Mouse (Mus musculus): Measurements from ENCODE around the gene Prkg2. TPM values are rescaled to one million over a fixed set of nuclear protein-coding genes. Genes with fewer than 3 reads are reported as not detected.

Prkg2 gene
- total RNA-seq, 2 experiments from 2014 or later: 0.44 to 0.55 TPM

GRCm38 (mm10) chr5:98921608-98922007, 115.5 kb downstream of the Prkg2 start:
- DNase-seq: no peak
- intact Hi-C loops (cut with DNase I): no loop called here

GRCm38 (mm10) chr5:98918716-98919115, 118.4 kb downstream of the Prkg2 start:
- intact Hi-C loops (cut with DNase I): no loop called here
- DNase-seq: no peak

GRCm38 (mm10) chr5:98902339-98902738, 134.8 kb downstream of the Prkg2 start:
- intact Hi-C loops (cut with DNase I): loop anchor here (10.0 kb wide), 1 partner anchor 252 kb away; no protein-coding TSS in a partner anchor
- peak in 1 of 2 experiments; percentile 2 for DNase-seq

- intact Hi-C loops (cut with DNase I): loop anchor here (10.0 kb wide), 1 partner anchor 254 kb away; no protein-coding TSS in a partner anchor
These were observed 136.2 kb downstream of the Prkg2 start for GRCm38 (mm10) chr5:98900926-98901325.

GRCm38 (mm10) chr5:98897946-98898345, 139.2 kb downstream of the Prkg2 start:
- intact Hi-C loops (cut with DNase I): no loop called here
- DNase-seq: no peak

More at GRCm38 (mm10) chr5:98900926-98901325, 136.2 kb downstream of the Prkg2 start:
- no peak for DNase-seq

GRCm38 (mm10) chr5:98894281-98894680, 142.9 kb downstream of the Prkg2 start:
- no peak for DNase-seq
- intact Hi-C loops (cut with DNase I): no loop called here

GRCm38 (mm10) chr5:98890544-98891050, 146.6 kb downstream of the Prkg2 start:
- no peak for DNase-seq

GRCm38 (mm10) chr5:98882096-98882495, 155.1 kb downstream of the Prkg2 start:
- DNase-seq: no peak
- intact Hi-C loops (cut with DNase I): no loop called here

More at GRCm38 (mm10) chr5:98890544-98891050, 146.6 kb downstream of the Prkg2 start:
- intact Hi-C loops (cut with DNase I): no loop called here

Other genes with a start within 250 kb of the Prkg2 start
- gene Bmp3, start 182.9 kb downstream of the Prkg2 start, total RNA-seq (2021): under 1 TPM; 0.24 to 0.31 TPM

Measured in heart, postnatal 14 days (tissue).